Mouse (Mus musculus) liver, embryonic 11.5 days (tissue): ENCODE data around the gene Atxn10. TPM values are rescaled to one million over a fixed set of nuclear protein-coding genes. Genes with fewer than 3 reads are reported as not detected.

Experiments
- ATAC-seq: fragments of 200-750 bp; cut with Nextera tagmentation; replicated peaks from 2 replicates; pipeline ENCODE4 v1.8.0; 2017; ENCODE audit warnings: moderate number of reproducible peaks, mild to moderate bottlenecking, moderate TSS enrichment, moderate library complexity; ENCODE audit not compliant: low FRiP score
- DNase-seq: peaks from one replicate; pipeline ENCODE4 v3.0.0-alpha.2; 2017; ENCODE audit warnings: low spot score
- H3K27ac ChIP-seq: fragments of 300-500 bp; sonication (generic); 2 replicates; pipeline ENCODE4 v1.5.1; 2014; ENCODE audit warnings: mild to moderate bottlenecking, low read depth, low read length, control low read depth
- H3K27me3 ChIP-seq: fragments of 300-500 bp; sonication (generic); replicated peaks from 2 replicates; pipeline ENCODE4 v1.6.1; 2014; ENCODE audit warnings: low read length, mixed read lengths; ENCODE audit not compliant: control insufficient read depth, insufficient read depth
- H3K36me3 ChIP-seq: fragments of 300-500 bp; sonication (generic); 2 replicates; pipeline ENCODE4 v1.6.1; 2014; ENCODE audit warnings: mild to moderate bottlenecking, low read length, moderate library complexity, mixed read lengths; ENCODE audit not compliant: control insufficient read depth, insufficient read depth
- H3K4me1 ChIP-seq: fragments of 300-500 bp; sonication (generic); replicated peaks from 2 replicates; pipeline ENCODE4 v1.6.1; 2014; ENCODE audit warnings: low read length, mixed read lengths; ENCODE audit not compliant: control insufficient read depth, insufficient read depth
- H3K4me2 ChIP-seq: fragments of 300-500 bp; sonication (generic); 2 replicates; pipeline ENCODE4 v1.6.1; 2014; ENCODE audit warnings: mild to moderate bottlenecking, control low read depth, moderate library complexity
- H3K4me3 ChIP-seq: fragments of 300-500 bp; sonication (generic); 2 replicates; pipeline ENCODE4 v1.5.1; 2014; ENCODE audit warnings: low read depth, low read length, control low read depth
- H3K9ac ChIP-seq: fragments of 300-500 bp; sonication (generic); 2 replicates; pipeline ENCODE4 v1.6.1; 2014; ENCODE audit warnings: low read depth, low read length, control low read depth
- H3K9me3 ChIP-seq: fragments of 300-500 bp; sonication (generic); 2 replicates; pipeline ENCODE4 v1.6.1; 2016; ENCODE audit warnings: low read length, inconsistent platforms, mixed read lengths; ENCODE audit not compliant: control insufficient read depth
- WGBS: fragments of 180-500 bp; shearing (Covaris S2); extraction: QIAGEN DNeasy Blood & Tissue Kit; methylation state at CpG from one replicate; pipeline ENCODE4 v1.1.7; 2014; 5-methylcytosine and 5-hydroxymethylcytosine counted together
- polyA plus RNA-seq: library from polyadenylated mRNA; unstranded; fragments of >200 nt; fragmentation: Nextera tagmentation; extraction: Ambion mirVana; gene quantifications from 2 replicates; pipeline ENCODE4 v1.2.1, GENCODE M21; 2014

Gene Atxn10
- polyA plus RNA-seq: 196 and 215 TPM in 2 replicates

- DNase-seq: no peak
- Histone ChIP-seq H3K27me3 (no peaks in the 10 kb centered on the region), H3K9me3 (no peaks in the 10 kb centered on the region), H3K4me3 (peak within 1 kb of the TSS; percentile 94), H3K9ac (peak within 1 kb of the TSS; percentile 92), H3K4me1 (peaks cover 12% of the 10 kb centered on the region), H3K4me2 (peak within 1 kb of the TSS; percentile 98), H3K27ac (peak within 1 kb of the TSS; percentile 91), H3K36me3 (no peaks in the 10 kb centered on the region)
- 12% methylated on average over 18 of the region's 19 CpGs for WGBS
- no peak; the same call in none of the 2 replicates for ATAC-seq
Measured at GRCm38 (mm10) chr15:85335671-85336300, at the start of gene Atxn10. Atxn10 (plus strand) TSS chr15:85336245.

GRCm38 (mm10) chr15:85294632-85295031 is 41.4 kb upstream of the Atxn10 start:
- no peaks in the 10 kb centered on the region for H3K36me3 ChIP-seq
- H3K9ac ChIP-seq: no peak overlapping the region
- no peaks in the 10 kb centered on the region for H3K9me3 ChIP-seq
- no peak for DNase-seq
- no peaks in the 10 kb centered on the region for H3K27me3 ChIP-seq
- H3K4me1 ChIP-seq: peaks cover 2% of the 10 kb centered on the region; the same call in 1 of the 2 replicates
- H3K4me3 ChIP-seq: no peak overlapping the region
- no peak overlapping the region for H3K27ac ChIP-seq
- no peak overlapping the region for H3K4me2 ChIP-seq
- 75% methylated on average over 3 of the region's 3 CpGs for WGBS
- no peak for ATAC-seq

- H3K9ac ChIP-seq: no peak overlapping the region
- H3K4me1 ChIP-seq: peaks cover 2% of the 10 kb centered on the region; the same call in 1 of the 2 replicates
- DNase-seq: no peak
- no peak overlapping the region for H3K27ac ChIP-seq
- 63% methylated on average over 8 of the region's 8 CpGs for WGBS
- H3K36me3 ChIP-seq: no peaks in the 10 kb centered on the region
- H3K4me2 ChIP-seq: no peak overlapping the region
- no peak for ATAC-seq
- no peak overlapping the region for H3K4me3 ChIP-seq
- H3K27me3 ChIP-seq: no peaks in the 10 kb centered on the region
- H3K9me3 ChIP-seq: no peaks in the 10 kb centered on the region
Measured at GRCm38 (mm10) chr15:85295544-85295943, 40.5 kb upstream of the Atxn10 start.

DNA sequence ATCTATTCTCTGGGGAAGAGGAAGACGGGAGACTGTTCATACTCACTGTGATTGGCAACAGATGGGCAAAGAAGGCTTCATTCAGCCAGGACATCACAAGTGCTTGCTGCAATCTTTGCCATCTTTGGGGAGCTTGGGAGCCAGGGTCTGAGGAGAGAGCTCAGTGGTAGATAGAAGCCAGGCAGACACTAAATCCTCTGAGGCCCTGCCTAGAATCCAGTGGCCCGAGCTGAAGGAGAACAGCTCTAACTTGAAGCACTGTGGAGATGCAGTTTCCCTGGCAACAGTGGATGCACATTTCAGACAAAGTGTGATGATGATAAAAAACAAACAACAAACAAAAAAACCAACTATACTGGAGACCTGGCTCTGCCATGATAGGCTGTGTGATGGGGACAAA is 40.1 kb upstream of the Atxn10 start:
- Histone ChIP-seq H3K27ac (no peak overlapping the region), H3K4me3 (no peak overlapping the region), H3K4me1 (peaks cover 2% of the 10 kb centered on the region; the same call in 1 of the 2 replicates), H3K27me3 (no peaks in the 10 kb centered on the region), H3K36me3 (no peaks in the 10 kb centered on the region), H3K9ac (no peak overlapping the region), H3K4me2 (no peak overlapping the region), H3K9me3 (no peaks in the 10 kb centered on the region)
- 62% methylated on average over 2 of the region's 2 CpGs for WGBS
- ATAC-seq (no peak), DNase-seq (no peak)

DNA sequence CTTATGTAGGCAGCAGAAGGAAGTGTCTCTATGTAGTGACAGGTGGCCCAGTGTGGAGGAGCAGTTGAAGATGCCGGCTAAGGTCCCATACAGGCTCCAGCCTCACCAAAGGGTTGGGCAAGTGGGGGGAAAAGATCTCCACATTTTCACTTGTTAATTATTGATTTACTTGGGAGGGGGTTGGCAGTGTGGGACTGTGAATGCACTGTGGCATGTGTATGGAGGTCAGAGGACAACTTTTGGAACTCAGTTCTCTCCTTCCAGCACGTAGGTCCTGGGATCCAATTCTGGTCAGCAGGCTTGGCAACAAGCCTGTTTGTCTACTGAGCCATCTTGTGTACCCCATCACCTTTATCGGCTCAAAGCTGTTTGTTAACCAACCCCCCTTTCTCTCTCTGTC is 39.5 kb upstream of the Atxn10 start:
- Histone ChIP-seq H3K9ac (no peak overlapping the region), H3K27ac (no peak overlapping the region), H3K4me1 (peaks cover 2% of the 10 kb centered on the region; the same call in 1 of the 2 replicates), H3K9me3 (no peaks in the 10 kb centered on the region), H3K27me3 (no peaks in the 10 kb centered on the region), H3K36me3 (no peaks in the 10 kb centered on the region), H3K4me3 (no peak overlapping the region), H3K4me2 (no peak overlapping the region)
- ATAC-seq: no peak
- no peak for DNase-seq
- 69% methylated on average over 3 of the region's 3 CpGs for WGBS

DNA sequence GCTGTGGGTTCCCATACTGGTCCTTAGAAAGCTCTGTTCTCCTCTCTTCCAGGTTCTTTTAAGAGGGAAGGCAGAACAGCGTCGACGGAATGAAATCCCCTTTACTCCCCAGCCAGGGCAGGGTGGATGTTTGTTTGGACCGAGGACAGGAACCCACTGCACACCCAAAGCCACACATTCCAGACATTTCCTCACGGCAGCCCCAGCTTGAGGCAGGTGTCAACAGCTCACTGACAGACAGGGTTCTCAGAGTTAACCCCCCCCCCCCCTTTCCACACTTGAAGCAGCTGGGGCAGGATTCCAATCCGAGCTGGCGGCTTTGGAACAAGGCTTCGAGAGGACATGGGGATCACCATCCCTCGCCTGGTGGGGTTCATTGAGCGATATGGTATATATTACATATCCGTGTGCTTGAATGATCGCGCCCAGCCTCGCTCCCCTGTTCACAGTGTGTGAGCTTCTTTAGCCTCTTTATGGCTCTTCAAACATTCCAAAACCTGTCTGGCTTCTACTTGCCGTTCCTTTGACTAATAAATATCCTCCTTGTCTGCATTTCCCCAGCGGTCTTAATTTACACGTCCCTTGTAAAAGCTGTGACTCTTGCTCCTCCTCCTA is 37.8 kb upstream of the Atxn10 start:
- H3K4me1 ChIP-seq: peaks cover 2% of the 10 kb centered on the region; the same call in 1 of the 2 replicates
- WGBS: 53% methylated on average over 17 of the region's 17 CpGs
- ATAC-seq (no peak), DNase-seq (no peak)
- H3K9me3 ChIP-seq: no peaks in the 10 kb centered on the region
- H3K27me3 ChIP-seq: no peaks in the 10 kb centered on the region
- H3K9ac ChIP-seq: no peak overlapping the region
- no peak overlapping the region for H3K27ac ChIP-seq
- no peak overlapping the region for H3K4me2 ChIP-seq
- H3K4me3 ChIP-seq: no peak overlapping the region
- H3K36me3 ChIP-seq: no peaks in the 10 kb centered on the region

- no peak for DNase-seq
- Histone ChIP-seq H3K36me3 (no peaks in the 10 kb centered on the region), H3K9me3 (no peaks in the 10 kb centered on the region; the same call in 1 of the 2 replicates), H3K4me3 (no peak overlapping the region), H3K27me3 (no peaks in the 10 kb centered on the region), H3K4me2 (no peak overlapping the region), H3K27ac (no peak overlapping the region), H3K4me1 (peaks cover 2% of the 10 kb centered on the region; the same call in 1 of the 2 replicates), H3K9ac (no peak overlapping the region)
- no peak for ATAC-seq
- 84% methylated on average over 9 of the region's 9 CpGs for WGBS
Measured at GRCm38 (mm10) chr15:85298946-85299345, 37.1 kb upstream of the Atxn10 start.

DNA sequence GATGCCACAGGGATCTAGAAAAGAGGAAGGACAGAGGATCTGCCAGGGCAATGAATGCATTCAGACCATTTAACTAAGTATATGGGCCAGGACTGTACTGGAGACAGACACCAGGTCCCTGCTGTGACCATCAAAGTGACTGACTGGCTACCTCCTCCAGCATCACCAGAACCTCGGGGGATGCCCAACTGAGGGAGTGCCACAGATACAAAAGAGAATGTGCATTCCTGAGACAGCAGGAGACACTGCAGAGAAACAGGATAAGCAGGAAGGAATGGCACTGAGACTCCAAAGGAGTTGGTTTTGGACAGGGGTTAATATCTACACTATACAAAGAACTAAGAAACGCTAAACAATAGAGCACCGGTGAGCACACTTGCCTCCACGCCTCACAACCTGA is 32.8 kb upstream of the Atxn10 start:
- ATAC-seq: no peak
- H3K9me3 ChIP-seq: no peaks in the 10 kb centered on the region; the same call in 1 of the 2 replicates
- no peak overlapping the region for H3K4me3 ChIP-seq
- no peak overlapping the region for H3K27ac ChIP-seq
- no peak overlapping the region for H3K4me2 ChIP-seq
- H3K9ac ChIP-seq: no peak overlapping the region
- no peaks in the 10 kb centered on the region for H3K4me1 ChIP-seq
- no peaks in the 10 kb centered on the region for H3K36me3 ChIP-seq
- H3K27me3 ChIP-seq: no peaks in the 10 kb centered on the region
- DNase-seq: no peak
- 78% methylated on average over 4 of the region's 4 CpGs for WGBS

DNA sequence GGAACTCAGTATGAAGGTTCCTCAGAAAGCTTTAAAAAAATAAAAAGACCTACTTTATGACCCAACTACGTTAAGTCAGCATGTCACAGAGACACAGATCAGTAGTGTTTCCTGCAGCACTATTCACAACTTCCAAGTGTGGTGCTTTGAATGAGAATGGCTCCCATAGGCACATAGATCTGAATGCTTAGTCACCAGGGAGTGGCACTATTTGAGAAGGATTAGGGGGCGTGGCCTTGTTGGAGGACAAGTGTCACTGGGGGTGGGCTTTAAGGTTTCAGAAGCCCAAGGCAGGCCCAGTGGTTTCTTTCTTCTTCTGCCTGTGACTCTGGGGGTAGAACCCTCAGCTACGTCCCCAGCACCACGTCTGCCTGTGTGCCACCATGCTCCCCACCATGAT is 32.1 kb upstream of the Atxn10 start:
- Histone ChIP-seq H3K9ac (no peak overlapping the region), H3K4me2 (no peak overlapping the region), H3K36me3 (no peaks in the 10 kb centered on the region), H3K27ac (no peak overlapping the region), H3K4me1 (no peaks in the 10 kb centered on the region), H3K27me3 (no peaks in the 10 kb centered on the region), H3K9me3 (no peaks in the 10 kb centered on the region; the same call in 1 of the 2 replicates), H3K4me3 (no peak overlapping the region)
- 87% methylated on average over 4 of the region's 4 CpGs for WGBS
- ATAC-seq: no peak
- DNase-seq: no peak
